Mouse (Mus musculus) left cerebral cortex, postnatal 4 days (tissue): ENCODE results near the gene Slc22a23. TPM values are rescaled to one million over a fixed set of nuclear protein-coding genes. Genes with fewer than 3 reads are reported as not detected.
"Not testable (repeated sequence)": the region's sequence is repeated elsewhere in the genome, so short reads cannot be mapped to it uniquely, and the experiment has no call there.

Experiments
- DNase-seq: peaks from one replicate; pipeline ENCODE4 v3.0.0-alpha.2; 2022
- intact Hi-C: fragments of 180-260 bp; cut with DNase I; formaldehyde crosslinking; loops from one replicate; pipeline ENCODE4 v1.15.1; 2025
- total RNA-seq, 2 experiments: library from RNA; stranded (reverse); gene quantifications; 2 replicates each; pipeline ENCODE4 v1.2.3; 2021

The Slc22a23 gene
- total RNA-seq: 10 to 100 TPM; 78.6 to 83.1 TPM

DNA sequence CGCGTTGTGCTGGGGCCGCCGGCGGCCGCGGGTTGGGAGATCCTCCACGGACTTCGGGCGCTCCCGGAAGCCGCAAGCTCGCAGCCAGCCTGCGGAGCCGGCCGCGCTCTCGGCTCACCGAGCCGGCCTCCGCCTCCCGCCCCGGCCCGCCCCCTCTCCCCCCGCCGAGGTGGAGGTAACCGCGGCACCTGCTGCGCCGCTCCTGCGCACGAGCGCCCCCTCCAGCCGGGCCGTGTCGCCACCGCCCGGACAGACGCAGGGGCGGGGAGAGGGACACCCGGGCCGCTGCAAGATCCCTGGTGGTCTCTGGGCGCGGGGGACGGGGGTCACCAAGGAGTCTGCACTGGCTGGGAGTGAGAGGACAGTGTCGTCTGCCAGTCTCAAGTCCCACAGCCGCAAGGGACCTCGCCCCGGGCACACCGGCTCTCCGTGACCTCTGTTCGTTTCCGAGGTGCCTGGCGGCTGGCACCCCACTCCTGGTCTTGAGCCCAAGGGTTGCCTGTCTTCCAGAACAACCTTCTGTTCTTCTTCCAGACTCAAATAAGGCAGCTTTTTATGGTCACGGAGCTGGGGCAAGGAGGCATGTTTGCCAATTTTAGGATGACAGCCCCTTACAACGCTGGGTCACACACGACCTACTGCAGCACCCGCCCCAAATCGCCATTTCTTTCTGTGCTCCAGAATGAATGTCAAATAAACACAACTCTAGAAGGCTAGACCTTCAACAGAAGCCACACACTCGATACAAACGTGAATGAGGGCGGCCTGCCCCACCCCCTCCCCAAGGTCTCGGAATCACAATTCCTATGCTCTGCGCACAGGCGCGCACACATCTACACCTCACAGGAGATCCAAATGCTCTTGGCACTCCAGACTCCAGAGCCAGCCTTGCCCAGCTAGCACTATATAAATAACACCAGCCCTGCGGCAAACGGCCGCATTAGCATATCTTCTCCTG lies at the start of gene Slc22a23:
Gene Slc22a23, minus strand, starts transcription at position 55 of the 958 bp plus-strand sequence.
- intact Hi-C loops: loop anchor here (5.0 to 10.0 kb wide), 3 partner anchors 101 to 292 kb away; no protein-coding TSS in a partner anchor
- peak; percentile 73 for DNase-seq

DNA sequence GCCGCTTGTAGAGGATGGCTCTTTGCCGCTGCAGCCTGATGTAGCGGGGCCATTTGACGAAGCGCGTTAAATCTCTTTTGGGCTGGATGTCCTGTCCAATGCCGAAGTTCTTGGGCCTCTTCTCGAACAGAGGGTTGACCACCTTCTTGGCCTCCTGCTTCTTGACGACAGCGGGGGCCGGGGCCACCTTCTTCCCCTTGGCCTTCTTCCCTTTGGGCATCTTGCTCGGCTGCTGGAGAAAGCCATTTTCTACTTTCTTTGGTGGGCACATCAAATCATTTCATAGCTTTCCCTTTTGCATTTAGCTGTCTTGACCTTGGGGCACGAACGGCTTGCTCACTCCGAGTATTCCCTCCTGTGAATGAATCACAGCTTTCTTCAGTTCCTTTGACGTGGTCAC lies 49.3 kb upstream of the Slc22a23 start:
- intact Hi-C loops, DNase-seq: not testable (repeated sequence)

DNA sequence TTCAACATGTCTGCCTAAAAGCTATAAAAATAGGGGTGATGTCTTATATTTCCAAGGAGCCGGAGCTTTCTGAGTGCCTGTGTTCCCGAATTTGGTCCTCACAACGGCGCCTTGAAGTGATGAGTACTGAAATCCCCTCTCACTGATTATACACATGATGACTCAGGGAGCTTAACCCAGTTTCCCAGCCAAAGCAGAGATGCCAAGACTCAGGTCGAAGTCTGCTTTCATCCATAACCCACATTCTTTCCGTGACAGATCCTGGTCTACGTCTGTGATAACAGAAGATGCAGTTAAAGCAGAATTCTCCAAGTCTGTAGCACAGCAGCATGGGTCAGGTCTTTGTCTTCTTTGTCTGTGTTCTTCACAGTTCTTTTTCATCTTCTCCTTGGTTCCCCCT lies 47.4 kb upstream of the Slc22a23 start:
- intact Hi-C loops: no loop called here
- no peak for DNase-seq

DNA sequence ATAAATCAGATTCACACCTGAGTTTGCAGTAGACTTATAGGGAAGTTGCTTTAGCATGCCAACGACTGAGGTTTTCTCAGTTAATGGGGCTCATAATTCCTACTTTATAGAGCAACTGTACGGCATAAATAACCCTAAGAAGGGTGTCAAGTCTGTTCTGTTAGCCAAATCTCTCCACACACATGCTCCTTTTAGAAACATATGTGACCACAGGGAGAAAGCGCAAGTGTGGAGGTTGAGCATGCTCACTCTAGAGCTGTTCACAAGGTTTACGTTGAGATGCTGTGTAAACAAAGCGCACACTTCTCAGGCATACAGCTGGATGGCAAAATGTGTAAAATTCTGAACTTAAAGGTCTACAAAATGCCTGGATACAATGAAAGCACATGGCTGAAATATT lies 43.2 kb upstream of the Slc22a23 start:
- intact Hi-C loops: no loop called here
- no peak for DNase-seq

DNA sequence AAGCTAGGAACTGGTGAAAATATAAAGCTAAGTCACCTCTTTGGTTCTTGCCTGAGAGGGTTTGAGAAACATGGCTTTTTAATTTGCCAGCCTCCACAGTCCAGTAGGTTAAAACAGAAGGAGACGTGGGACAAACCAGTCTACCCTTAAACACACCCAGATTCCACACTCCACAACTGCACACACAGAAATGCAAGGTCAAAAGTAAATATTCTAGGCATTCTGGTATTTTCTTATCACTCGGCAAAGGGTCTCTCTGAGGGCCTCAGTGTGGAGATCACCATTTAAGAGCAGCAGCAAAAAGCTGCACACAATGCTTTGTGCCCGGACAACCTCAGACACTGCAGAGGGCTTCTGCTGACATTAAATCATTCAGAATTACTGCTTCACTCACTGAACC lies 38.4 kb upstream of the Slc22a23 start:
- intact Hi-C loops: no loop called here
- DNase-seq: no peak

DNA sequence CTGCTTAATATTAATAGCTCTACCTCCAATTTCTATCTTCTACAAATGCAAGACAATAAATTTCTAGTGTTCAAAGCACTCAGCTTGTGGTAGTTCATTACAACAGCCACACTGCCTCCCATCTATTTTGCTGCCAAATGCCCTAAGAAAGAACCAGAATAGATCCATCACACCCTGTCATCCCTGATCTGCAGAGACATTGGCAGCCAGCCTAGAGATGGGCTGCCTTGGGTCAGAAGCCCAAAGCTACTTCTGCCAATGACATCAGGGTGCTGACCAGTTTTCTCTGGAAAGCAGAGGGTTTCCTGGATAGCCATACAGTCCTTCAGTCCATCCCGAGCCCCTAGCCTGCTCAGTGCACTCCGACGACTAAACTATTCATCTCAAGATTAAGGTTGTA lies 33.9 kb upstream of the Slc22a23 start:
- DNase-seq: peak; percentile 71
- intact Hi-C loops: no loop called here

DNA sequence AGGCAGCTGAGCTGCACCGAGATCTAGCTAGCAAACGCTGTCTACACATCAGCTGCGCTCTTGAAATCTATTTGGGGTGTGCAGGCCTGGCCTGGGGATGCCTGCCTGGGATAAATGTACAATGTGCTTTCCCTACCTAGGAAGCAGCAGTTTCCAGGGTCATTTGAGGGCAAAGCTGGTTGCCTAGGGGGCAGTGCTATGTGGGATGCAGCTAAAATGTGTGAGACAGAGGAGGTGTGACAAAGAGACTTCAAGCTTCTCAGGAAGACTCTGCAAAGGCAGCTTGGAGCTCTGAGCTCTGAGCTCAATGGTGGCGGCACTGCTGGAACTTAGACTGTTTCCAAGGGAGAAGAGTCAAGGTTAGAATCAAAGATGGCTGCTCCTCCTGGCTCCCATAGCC lies 30.2 kb upstream of the Slc22a23 start:
- intact Hi-C loops: no loop called here
- DNase-seq: no peak

DNA sequence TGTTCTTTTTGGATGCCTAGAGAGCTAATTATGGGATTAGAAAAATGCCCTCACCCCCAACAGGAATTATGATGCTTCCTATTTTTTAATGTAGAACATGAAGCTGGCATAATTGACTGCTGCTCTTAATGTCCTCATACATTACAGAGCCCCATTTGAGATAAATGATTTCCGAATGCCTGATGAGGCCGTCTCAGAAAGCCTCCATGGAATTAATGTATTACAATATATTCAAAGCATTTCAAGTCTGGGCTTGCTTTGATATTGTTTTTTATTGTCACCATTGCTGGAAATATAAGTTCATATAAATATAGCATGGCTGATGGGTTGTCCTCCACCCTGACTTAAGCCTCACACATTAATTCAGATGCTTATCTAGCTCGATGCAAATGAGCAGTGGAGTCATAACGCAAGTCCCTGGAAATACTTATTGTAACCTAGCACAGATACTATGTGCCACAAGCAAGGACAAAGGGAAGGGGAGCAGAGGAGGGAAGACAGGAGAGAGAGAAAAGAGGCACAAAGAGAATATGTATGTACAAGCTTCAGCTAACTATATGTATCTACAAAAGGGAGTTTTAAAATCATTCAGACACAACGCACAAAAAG lies 28.0 kb upstream of the Slc22a23 start:
- intact Hi-C loops: no loop called here
- DNase-seq: no peak

DNA sequence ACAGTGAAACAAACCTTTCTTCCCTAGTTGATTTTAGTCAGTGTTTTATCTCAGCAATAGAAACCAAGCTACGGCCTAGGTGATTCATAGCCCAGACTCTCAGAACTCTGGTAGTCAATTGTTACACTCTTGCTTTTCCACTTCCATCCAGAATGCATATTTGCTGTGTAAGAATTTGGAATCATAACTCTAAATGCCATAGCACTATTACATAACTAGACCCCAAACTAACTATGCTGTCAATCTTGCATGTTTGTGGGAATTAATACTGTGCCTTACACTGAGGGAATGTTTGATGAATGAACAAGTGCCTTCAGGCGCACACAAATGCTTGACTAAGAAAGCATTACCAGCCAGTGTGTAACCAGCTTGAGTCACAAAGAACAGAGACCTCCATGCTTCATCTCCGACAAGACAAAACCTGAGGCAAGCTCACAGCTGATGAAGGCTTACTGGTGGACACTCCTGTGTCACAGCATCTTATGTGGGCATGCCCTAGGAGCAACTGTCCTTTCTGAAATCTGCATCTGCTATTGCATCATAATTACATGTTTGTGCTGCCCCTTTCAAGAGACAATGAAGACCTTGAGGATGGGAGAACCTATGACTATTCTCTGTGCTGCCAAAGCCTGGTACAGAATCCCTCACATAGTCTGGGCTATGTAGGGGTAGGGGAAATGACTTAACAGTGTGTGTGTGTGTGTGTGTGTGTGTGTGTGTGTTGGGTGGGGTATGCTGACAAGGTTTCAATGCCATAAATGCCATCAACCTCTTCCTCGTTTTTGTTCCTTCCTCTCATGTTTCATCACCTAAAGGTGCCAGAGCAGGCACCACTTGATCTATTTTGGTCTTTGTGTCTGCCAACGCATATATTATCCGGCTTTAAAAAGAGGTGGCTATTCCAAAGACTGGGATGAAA lies 27.2 kb upstream of the Slc22a23 start:
- intact Hi-C loops: no loop called here
- DNase-seq: no peak

DNA sequence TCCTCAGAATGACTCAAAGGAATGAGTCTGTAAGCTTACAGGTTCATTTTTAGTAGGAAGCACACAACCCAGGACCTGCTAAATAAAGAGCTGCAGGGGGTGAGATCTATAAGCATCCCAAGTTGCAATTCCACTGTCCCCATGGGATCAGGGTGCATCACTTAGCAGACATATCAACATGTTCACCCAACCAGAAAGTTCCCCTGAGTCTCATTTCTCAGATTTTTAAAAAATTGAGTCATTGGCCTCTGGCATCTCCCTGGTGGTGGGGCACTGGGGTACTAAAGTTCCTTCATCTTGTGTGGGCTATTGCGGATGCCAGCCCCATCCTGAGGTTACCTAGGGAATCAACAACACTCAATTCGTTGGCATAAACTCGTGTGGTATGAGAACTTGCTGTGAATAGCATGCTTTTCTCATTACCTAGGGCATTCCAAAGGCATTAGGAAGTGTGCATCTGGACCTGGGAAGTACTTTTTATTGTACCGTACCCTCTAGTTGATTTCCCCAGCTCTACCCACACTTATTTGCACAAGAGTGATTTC lies 25.4 kb upstream of the Slc22a23 start:
- intact Hi-C loops: no loop called here
- no peak for DNase-seq

DNA sequence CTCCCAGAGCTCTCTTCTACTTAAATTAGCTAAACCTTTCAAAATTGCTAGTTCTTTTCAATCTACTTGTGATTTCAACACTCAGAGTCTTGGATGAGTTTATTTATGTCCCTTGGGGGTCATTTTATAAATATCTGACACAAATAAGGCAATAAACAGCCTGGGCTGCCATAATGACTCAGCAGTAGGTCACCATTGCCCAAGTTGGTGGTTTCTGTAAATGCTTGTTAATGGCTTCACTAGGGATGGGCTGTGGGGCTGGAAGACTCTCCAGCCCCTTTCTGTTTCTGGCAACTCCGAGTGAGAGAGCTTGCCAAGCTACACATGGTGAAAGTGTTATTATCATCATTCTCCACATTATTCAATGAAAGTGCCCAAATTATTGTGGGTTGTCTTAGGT lies 20.2 kb upstream of the Slc22a23 start:
- no peak for DNase-seq
- intact Hi-C loops: no loop called here

DNA sequence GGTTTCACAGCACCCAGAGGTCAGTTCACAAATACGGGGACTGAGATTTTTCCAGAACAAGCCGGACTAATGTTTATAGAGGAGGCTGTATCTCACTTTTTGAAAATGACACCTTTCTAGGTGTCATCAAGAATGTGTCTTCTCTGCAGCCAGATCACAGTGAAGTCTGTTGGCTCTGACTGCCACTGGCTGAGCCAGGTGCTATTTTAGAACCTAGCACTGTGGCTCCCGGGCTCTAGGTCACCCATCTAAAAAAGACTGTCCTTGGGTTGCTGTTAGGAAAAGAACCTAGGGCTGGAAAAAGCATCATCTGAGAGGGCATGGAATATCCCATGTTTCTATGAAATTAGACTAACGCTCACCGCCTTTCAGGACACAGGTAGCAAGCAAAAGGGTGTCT lies 10.7 kb upstream of the Slc22a23 start:
- intact Hi-C loops: no loop called here
- DNase-seq: no peak

DNA sequence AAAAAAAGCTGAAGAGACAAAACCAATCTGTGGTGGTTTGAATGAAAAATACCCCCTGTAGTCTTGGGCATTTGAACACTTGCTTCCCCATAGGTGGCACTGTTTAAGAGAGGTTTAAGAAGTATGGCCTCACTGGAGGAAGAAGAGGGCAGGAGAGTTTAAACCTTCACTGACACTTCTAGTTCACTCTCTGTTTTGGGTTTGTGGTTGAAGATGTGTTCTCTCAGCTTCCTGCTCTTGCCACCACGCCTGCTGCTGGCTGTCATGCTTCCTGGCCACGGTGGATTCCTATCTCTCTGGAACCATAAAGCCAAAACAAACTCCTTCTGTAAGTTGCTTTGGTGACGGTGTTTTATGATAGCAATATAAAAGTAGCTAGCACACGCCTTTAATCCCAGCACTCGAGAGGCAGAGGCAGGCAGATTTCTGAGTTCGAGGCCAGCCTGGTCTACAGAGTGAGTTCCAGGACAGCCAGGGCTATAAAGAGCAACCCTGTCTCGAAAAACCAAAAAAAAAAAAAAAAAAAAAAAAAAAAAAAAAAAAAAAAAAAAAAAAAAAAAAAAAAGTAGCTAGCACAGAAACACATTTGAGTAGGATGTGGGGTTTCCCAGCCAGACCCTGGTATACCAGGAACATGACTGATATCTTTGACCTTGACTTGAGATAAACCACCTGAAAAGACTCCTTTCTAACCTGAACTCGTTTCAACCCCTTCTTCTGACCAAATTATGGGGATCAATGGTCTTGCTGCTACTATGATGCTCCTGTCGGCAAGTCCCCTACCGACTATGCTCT lies 10.0 kb upstream of the Slc22a23 start:
- no peak for DNase-seq
- intact Hi-C loops: no loop called here

DNA sequence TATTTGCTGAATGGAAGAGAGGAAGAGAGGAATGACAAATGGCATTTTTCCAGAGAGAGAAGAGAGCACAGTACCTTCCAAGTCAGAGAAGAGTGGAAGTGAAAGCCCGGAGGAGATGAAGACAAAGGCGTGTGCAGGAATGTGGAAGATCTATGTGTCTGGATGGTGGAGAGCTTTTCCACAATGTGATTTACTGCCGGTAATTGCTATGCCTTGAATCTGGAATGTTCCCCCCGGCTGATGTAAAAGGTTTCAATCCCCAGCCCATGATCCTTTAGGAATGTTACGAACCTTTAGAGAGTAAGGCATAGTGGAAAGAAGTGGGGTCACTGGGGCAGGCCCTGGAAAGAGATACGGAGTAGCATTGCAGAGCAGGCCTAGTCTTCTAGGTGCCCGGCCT lies 8.3 kb upstream of the Slc22a23 start:
- no peak for DNase-seq
- intact Hi-C loops: no loop called here

DNA sequence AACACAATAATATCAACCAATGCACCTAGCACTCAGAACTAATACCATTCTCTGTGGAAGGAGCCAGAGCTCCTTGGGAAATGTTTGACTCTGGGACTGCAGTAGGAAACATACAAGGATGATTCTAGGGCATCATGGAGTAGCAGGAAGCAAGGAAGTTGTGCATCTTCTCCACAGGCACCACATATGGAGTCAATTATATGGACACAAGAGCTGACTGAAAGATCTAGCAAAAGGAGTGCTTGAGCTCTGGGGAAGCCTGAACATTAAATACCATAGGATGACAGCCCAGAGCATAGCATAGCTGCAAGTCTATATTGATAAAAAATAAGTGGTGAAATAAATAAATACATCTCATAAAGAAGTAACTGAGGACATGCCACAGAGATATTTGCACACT lies 6.5 kb upstream of the Slc22a23 start:
- intact Hi-C loops: no loop called here
- DNase-seq: no peak

DNA sequence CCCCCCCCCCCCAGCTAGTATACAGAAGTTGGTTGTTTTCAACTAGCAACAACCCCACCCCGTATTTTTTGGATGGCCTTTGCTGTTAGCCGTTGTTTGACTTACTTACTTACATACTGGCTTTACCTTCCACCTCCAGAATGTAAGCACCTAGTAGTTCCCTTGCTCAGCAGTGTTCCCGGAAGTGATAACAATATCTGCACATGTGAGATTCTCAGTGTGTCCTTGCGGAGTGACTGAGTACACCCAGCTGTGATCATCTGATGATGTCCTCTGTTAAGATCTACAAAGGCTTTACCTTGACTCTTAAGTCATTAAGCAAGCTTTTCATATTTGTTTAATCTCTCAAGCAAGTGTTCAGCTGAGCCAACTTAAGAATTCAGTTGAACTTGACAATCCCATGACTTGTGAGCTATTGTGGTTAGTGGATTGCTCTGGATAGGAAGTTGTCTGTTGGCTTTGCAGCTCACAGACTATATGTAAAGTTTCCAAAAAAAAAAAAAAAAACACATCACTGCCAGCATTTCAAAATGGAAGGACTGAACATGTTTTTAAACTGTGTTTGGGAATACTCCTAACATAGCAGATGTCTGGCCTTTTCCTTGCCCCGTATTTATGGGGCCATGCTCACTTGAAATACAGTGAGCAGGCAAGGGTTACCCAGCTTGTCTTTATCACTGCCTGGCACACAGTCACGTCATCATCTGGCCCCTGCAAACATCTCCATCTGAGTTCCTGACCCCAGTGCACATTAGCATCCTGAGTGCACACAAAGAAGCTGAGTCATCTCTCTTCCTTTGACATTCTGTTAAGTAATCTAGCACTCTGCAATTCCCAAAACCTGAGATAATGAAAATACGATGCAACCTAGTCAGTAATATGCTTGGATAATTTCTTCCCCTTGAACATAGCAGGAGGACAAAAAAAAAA lies 3.2 kb upstream of the Slc22a23 start:
- intact Hi-C loops: loop anchor here (5.0 to 10.0 kb wide), 3 partner anchors 103 to 289 kb away; no protein-coding TSS in a partner anchor
- DNase-seq: no peak

DNA sequence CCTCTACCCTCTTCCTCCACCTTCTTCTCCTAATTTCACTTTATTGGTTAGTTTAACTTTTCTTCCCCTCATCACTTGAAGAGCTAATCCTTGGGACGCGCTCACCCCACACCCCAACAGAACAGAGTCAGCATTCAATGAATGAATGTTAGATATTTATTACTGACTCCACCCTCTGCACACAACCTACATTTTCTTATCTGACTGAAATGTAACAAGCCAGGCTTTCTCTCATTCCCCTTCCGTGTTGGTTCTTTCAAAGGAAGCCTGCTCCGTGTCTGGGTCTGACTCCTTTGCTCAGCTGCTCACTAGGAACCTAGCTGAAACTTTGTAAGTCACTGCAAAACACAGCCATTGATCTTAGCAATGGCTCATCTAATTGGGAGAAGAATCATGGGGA lies 1.8 kb upstream of the Slc22a23 start:
- intact Hi-C loops: loop anchor here (5.0 to 10.0 kb wide), 3 partner anchors 102 to 291 kb away; no protein-coding TSS in a partner anchor
- DNase-seq: no peak

DNA sequence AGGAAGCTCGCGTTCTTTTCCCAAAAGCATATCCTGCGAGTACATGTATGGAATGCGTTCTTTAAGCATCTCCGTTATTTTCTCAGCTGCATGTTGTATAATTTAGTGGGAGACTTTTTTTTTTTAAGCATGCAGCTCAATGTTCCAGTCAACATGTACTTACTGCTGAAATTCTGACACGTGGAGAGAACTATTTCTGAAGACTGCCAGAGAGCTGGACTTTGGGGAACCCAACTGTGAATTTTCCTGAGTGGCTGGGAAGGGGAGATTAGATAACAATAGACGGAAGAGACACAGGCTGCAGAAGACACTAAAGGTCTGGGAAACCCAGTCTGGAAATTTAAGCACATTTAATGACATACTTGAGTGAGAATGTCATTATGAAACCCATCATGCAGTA lies 1.3 kb upstream of the Slc22a23 start:
- intact Hi-C loops: loop anchor here (5.0 to 10.0 kb wide), 3 partner anchors 101 to 291 kb away; no protein-coding TSS in a partner anchor

More for the DNA sequence above, 1.3 kb upstream of the Slc22a23 start:
- DNase-seq: no peak
